Mouse (Mus musculus) midbrain, embryonic 15.5 days (tissue): ENCODE results near the gene Rbm17. TPM values are rescaled to one million over a fixed set of nuclear protein-coding genes. Genes with fewer than 3 reads are reported as not detected.
"Not testable (repeated sequence)": the region's sequence is repeated elsewhere in the genome, so short reads cannot be mapped to it uniquely, and the experiment has no call there.

Source experiments
- ATAC-seq: fragments of 200-750 bp; cut with Nextera tagmentation; replicated peaks from 2 replicates; pipeline ENCODE4 v1.8.0; 2017; ENCODE audit warnings: moderate TSS enrichment
- H3K27ac ChIP-seq: fragments of 300-500 bp; sonication (generic); 2 replicates; pipeline ENCODE4 v1.5.1; 2015; ENCODE audit warnings: mild to moderate bottlenecking, inconsistent platforms
- H3K27me3 ChIP-seq: fragments of 300-500 bp; sonication (generic); replicated peaks from 2 replicates; pipeline ENCODE4 v1.6.1; 2015; ENCODE audit warnings: inconsistent platforms
- H3K36me3 ChIP-seq: fragments of 300-500 bp; sonication (generic); replicated peaks from 2 replicates; pipeline ENCODE4 v1.6.1; 2015; ENCODE audit warnings: inconsistent platforms
- H3K4me1 ChIP-seq: fragments of 300-500 bp; sonication (generic); 2 replicates; pipeline ENCODE4 v1.6.1; 2015; ENCODE audit warnings: inconsistent platforms
- H3K4me2 ChIP-seq: fragments of 300-500 bp; sonication (generic); 2 replicates; pipeline ENCODE4 v1.6.1; 2015; ENCODE audit warnings: inconsistent platforms, mild to moderate bottlenecking, moderate library complexity
- H3K4me3 ChIP-seq: fragments of 300-500 bp; sonication (generic); 2 replicates; pipeline ENCODE4 v1.5.1; 2015; ENCODE audit warnings: mild to moderate bottlenecking, inconsistent platforms
- H3K9ac ChIP-seq: fragments of 300-500 bp; sonication (generic); 2 replicates; pipeline ENCODE4 v1.6.1; 2015; ENCODE audit warnings: mild to moderate bottlenecking, inconsistent platforms
- H3K9me3 ChIP-seq: fragments of 300-500 bp; sonication (generic); 2 replicates; pipeline ENCODE4 v1.6.1; 2016; ENCODE audit warnings: inconsistent platforms
- WGBS: fragments of 180-500 bp; shearing (Covaris S2); methylation state at CpG from one replicate; pipeline ENCODE4 v1.1.7; 2015; ENCODE audit warnings: mixed read lengths; 5-methylcytosine and 5-hydroxymethylcytosine counted together
- polyA plus RNA-seq: library from polyadenylated mRNA; unstranded; fragments of >200 nt; fragmentation: Nextera tagmentation; extraction: Ambion mirVana; gene quantifications from 2 replicates; pipeline ENCODE4 v1.2.1, GENCODE M21; 2015

Rbm17 gene
- polyA plus RNA-seq, 1 experiment from 2014 or later: 122 TPM

DNA sequence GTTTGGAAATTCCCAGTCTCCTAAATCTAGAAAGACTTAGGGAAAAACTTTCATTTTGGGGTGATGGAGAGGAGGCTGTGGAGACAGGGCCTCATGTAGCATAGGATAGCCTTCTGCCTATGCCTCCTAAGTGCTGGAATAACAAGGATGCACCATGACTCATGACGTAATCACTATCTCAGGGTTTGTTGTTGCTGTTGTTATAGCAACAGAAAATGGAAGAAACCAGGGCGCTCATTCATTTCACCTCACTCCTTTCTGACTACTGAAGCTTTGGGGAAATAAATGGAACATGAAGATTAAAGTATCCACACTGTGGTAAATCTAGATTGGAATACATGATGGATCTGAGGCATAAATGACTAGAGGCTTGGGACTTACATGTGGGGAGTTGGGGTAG, 19.8 kb upstream of the Rbm17 start:
- no peaks in the 10 kb centered on the region for H3K4me1 ChIP-seq
- no peaks in the 10 kb centered on the region for H3K36me3 ChIP-seq
- no peaks in the 10 kb centered on the region for H3K9me3 ChIP-seq
- no peak overlapping the region for H3K4me3 ChIP-seq
- H3K9ac ChIP-seq: no peak overlapping the region
- ATAC-seq: no peak
- H3K4me2 ChIP-seq: no peak overlapping the region
- H3K27me3 ChIP-seq: no peaks in the 10 kb centered on the region
- 83% methylated on average over 2 of the region's 2 CpGs for WGBS
- no peak overlapping the region for H3K27ac ChIP-seq

- Histone ChIP-seq H3K36me3 (no peaks in the 10 kb centered on the region), H3K4me3 (no peak overlapping the region), H3K4me1 (no peaks in the 10 kb centered on the region), H3K27me3 (no peaks in the 10 kb centered on the region), H3K9ac (no peak overlapping the region), H3K9me3 (no peaks in the 10 kb centered on the region), H3K4me2 (no peak overlapping the region), H3K27ac (no peak overlapping the region)
- WGBS: 82% methylated on average over 8 of the region's 8 CpGs
- ATAC-seq: no peak
These were observed 19.2 kb upstream of the Rbm17 start for GRCm38 (mm10) chr2:11623173-11623572.

- Histone ChIP-seq H3K4me3 (no peak overlapping the region), H3K27me3 (no peaks in the 10 kb centered on the region), H3K4me1 (no peaks in the 10 kb centered on the region), H3K9ac (no peak overlapping the region), H3K36me3 (no peaks in the 10 kb centered on the region), H3K9me3 (no peaks in the 10 kb centered on the region), H3K4me2 (no peak overlapping the region), H3K27ac (no peak overlapping the region)
- ATAC-seq: no peak
- WGBS: 83% methylated on average over 2 of the region's 2 CpGs
These were observed 15.6 kb upstream of the Rbm17 start for GRCm38 (mm10) chr2:11619598-11619997.

GRCm38 (mm10) chr2:11616846-11617245, 12.9 kb upstream of the Rbm17 start:
- 92% methylated on average over 9 of the region's 9 CpGs for WGBS
- ATAC-seq: no peak
- H3K9me3 ChIP-seq: no peaks in the 10 kb centered on the region

GRCm38 (mm10) chr2:11612939-11613338, 9.0 kb upstream of the Rbm17 start:
- not testable (repeated sequence) for H3K27me3 ChIP-seq, H3K4me1 ChIP-seq, H3K27ac ChIP-seq, H3K36me3 ChIP-seq, H3K4me2 ChIP-seq, H3K9me3 ChIP-seq, ATAC-seq, H3K4me3 ChIP-seq, H3K9ac ChIP-seq
- 92% methylated on average over 6 of the region's 6 CpGs for WGBS

More at GRCm38 (mm10) chr2:11616846-11617245, 12.9 kb upstream of the Rbm17 start:
- Histone ChIP-seq H3K4me1 (no peaks in the 10 kb centered on the region), H3K9ac (no peak overlapping the region), H3K4me3 (no peak overlapping the region), H3K36me3 (no peaks in the 10 kb centered on the region), H3K27me3 (no peaks in the 10 kb centered on the region), H3K4me2 (no peak overlapping the region), H3K27ac (no peak overlapping the region)

DNA sequence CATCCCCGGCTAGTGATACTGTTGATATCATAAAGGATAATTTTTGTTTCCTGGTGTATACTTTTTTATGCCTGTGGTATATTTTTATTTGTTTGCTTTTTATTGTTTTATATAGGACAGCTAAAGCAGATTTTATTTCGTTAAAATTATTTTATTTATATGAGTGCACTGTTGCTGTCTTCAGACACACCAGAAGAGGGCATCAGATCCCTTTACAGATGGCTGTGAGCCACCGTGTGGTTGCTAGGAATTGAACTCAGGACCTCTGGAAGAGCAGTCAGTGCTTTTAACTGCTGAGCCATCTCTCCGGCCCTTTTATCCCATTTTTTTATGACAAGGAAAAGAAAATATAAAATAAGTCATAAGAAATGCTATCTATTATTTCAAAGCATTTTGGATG, 2.8 kb upstream of the Rbm17 start:
- not testable (repeated sequence) for H3K4me2 ChIP-seq, H3K9ac ChIP-seq, H3K4me3 ChIP-seq, H3K4me1 ChIP-seq, H3K36me3 ChIP-seq, H3K27ac ChIP-seq, H3K9me3 ChIP-seq, ATAC-seq, H3K27me3 ChIP-seq
- WGBS: 82% methylated on average over 4 of the region's 4 CpGs

GRCm38 (mm10) chr2:11604911-11605310, 958 bp upstream of the Rbm17 start:
- H3K4me3 ChIP-seq: no peak overlapping the region
- H3K4me2 ChIP-seq: no peak overlapping the region
- H3K9ac ChIP-seq: no peak overlapping the region
- H3K27ac ChIP-seq: no peak overlapping the region
- no peaks in the 10 kb centered on the region for H3K27me3 ChIP-seq
- ATAC-seq: no peak
- H3K36me3 ChIP-seq: peaks cover 6% of the 10 kb centered on the region; the same call in 1 of the 2 replicates
- H3K9me3 ChIP-seq: no peaks in the 10 kb centered on the region
- peaks cover 12% of the 10 kb centered on the region for H3K4me1 ChIP-seq

GRCm38 (mm10) chr2:11602506-11603489, 1.2 kb downstream of the Rbm17 start:
- WGBS: under 1% methylated on average over 68 of the region's 78 CpGs
- ATAC-seq: peak; percentile 100

GRCm38 (mm10) chr2:11601795-11602194, 2.2 kb downstream of the Rbm17 start:
- Histone ChIP-seq H3K36me3 (peaks cover 10% of the 10 kb centered on the region; the same call in 1 of the 2 replicates), H3K9me3 (no peaks in the 10 kb centered on the region), H3K9ac (peak overlapping the region; percentile 97; the same call in 1 of the 2 replicates), H3K4me2 (peak overlapping the region; percentile 75), H3K4me1 (peaks cover 12% of the 10 kb centered on the region), H3K27ac (no peak overlapping the region), H3K4me3 (peak overlapping the region; percentile 94), H3K27me3 (no peaks in the 10 kb centered on the region)
- 83% methylated on average over 6 of the region's 6 CpGs for WGBS
- ATAC-seq: no peak

More at GRCm38 (mm10) chr2:11602506-11603489, 1.2 kb downstream of the Rbm17 start:
- H3K9me3 ChIP-seq: no peaks in the 10 kb centered on the region
- H3K27ac ChIP-seq: peak overlapping the region; percentile 80
- H3K36me3 ChIP-seq: peaks cover 10% of the 10 kb centered on the region; the same call in 1 of the 2 replicates
- H3K27me3 ChIP-seq: no peaks in the 10 kb centered on the region
- H3K9ac ChIP-seq: peak overlapping the region; percentile 97
- peak overlapping the region; percentile 75 for H3K4me2 ChIP-seq
- peak overlapping the region; percentile 94 for H3K4me3 ChIP-seq
- peaks cover 12% of the 10 kb centered on the region for H3K4me1 ChIP-seq

DNA sequence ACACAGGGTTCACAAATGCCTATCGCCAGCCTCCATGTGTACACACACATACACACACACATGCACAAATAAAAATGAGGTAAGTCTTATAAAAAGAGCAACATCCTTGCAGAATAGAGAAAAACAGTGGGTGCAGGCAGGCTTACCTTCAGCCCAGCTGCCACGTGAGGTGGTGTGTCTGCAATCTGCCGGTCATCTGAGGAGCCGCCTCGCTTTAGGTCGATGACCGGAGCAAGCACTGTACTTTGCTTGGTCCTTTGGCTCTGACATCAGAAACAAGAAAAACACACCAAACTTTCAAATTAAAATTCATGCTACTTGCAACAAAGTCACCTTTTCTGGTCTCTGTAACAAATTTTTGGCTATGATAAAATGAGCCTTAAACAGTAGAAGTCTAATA, 6.0 kb downstream of the Rbm17 start:
- Histone ChIP-seq H3K4me1 (peaks cover 12% of the 10 kb centered on the region), H3K9ac (no peak overlapping the region), H3K36me3 (peaks cover 27% of the 10 kb centered on the region), H3K4me2 (no peak overlapping the region), H3K9me3 (no peaks in the 10 kb centered on the region), H3K27me3 (no peaks in the 10 kb centered on the region), H3K27ac (no peak overlapping the region), H3K4me3 (no peak overlapping the region)
- no peak for ATAC-seq
- 95% methylated on average over 7 of the region's 7 CpGs for WGBS

- no peak overlapping the region for H3K4me2 ChIP-seq
- no peak overlapping the region for H3K4me3 ChIP-seq
- WGBS: 84% methylated on average over 2 of the region's 2 CpGs
- H3K27me3 ChIP-seq: no peaks in the 10 kb centered on the region
- no peak overlapping the region for H3K9ac ChIP-seq
- H3K27ac ChIP-seq: no peak overlapping the region
- no peaks in the 10 kb centered on the region for H3K9me3 ChIP-seq
- H3K4me1 ChIP-seq: peaks cover 5% of the 10 kb centered on the region
- no peak for ATAC-seq
- peaks cover 34% of the 10 kb centered on the region for H3K36me3 ChIP-seq
These were observed 7.3 kb downstream of the Rbm17 start for GRCm38 (mm10) chr2:11596690-11597089.

DNA sequence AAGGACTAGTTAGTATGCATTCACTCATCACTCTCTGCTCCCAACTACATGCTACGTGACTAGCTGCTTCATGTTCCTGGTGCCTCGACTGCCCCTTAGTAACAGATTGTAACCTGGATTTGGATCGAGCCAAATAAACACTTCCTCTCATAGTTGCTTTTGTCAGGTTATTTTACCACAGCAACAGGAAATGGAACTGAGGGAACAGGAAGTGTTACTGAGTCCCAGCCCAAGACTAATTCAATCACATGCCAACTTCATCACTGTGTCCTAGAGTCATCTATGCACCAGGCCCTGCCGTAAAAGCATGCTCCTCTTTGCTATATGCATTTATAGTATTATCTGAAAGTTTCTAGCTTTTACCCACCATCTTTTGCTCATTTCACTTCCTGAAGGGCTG, 16.0 kb downstream of the Rbm17 start:
- Histone ChIP-seq H3K36me3 (peaks cover 62% of the 10 kb centered on the region), H3K27ac (no peak overlapping the region), H3K9me3 (no peaks in the 10 kb centered on the region), H3K4me3 (no peak overlapping the region), H3K27me3 (no peaks in the 10 kb centered on the region), H3K4me2 (no peak overlapping the region), H3K9ac (no peak overlapping the region), H3K4me1 (no peaks in the 10 kb centered on the region)
- no peak for ATAC-seq
- 94% methylated on average over 4 of the region's 4 CpGs for whole genome bisulfite sequencing

- Histone ChIP-seq H3K27me3 (no peaks in the 10 kb centered on the region), H3K4me1 (no peaks in the 10 kb centered on the region), H3K36me3 (peaks cover 8% of the 10 kb centered on the region; the same call in 1 of the 2 replicates), H3K27ac (no peak overlapping the region), H3K4me3 (no peak overlapping the region), H3K4me2 (no peak overlapping the region), H3K9ac (no peak overlapping the region), H3K9me3 (no peaks in the 10 kb centered on the region)
- 94% methylated on average over 4 of the region's 4 CpGs for WGBS
- no peak for ATAC-seq
These were observed 24.6 kb downstream of the Rbm17 start for GRCm38 (mm10) chr2:11579399-11579798.
